Mouse (Mus musculus) myocyte (in vitro differentiated cells): Measurements from ENCODE around the gene Fat3. TPM values are rescaled to one million over a fixed set of nuclear protein-coding genes. Genes with fewer than 3 reads are reported as not detected.

Experiments used
- H3K27me3 ChIP-seq: one replicate; pipeline ENCODE4 v1.6.1; 2011; ENCODE audit not compliant: control insufficient read depth, insufficient read depth, insufficient read length
- H3K36me3 ChIP-seq: one replicate; pipeline ENCODE4 v1.6.1; 2011; ENCODE audit not compliant: control insufficient read depth, insufficient read depth
- H3K4me2 ChIP-seq: one replicate; pipeline ENCODE4 v1.6.1; 2011; ENCODE audit warnings: low read depth, control low read depth
- H3K4me3 ChIP-seq: one replicate; pipeline ENCODE4 v1.5.1; 2011; ENCODE audit warnings: mild to moderate bottlenecking, control low read depth, moderate library complexity
- H3K79me2 ChIP-seq: one replicate; pipeline ENCODE4 v1.6.1; 2011; ENCODE audit not compliant: control insufficient read depth, insufficient read depth
- H3ac ChIP-seq: one replicate; pipeline ENCODE4 v1.6.1; 2011; ENCODE audit not compliant: control insufficient read depth, insufficient read length
- CEBPB ChIP-seq: IDR thresholded peaks from 2 replicates; pipeline ENCODE4 v1.6.1; 2011; ENCODE audit warnings: mild to moderate bottlenecking, moderate library complexity; ENCODE audit not compliant: poor library complexity, insufficient read depth, severe bottlenecking
- E2F4 ChIP-seq: IDR thresholded peaks from one replicate; pipeline ENCODE4 v1.6.1; 2011; ENCODE audit warnings: mild to moderate bottlenecking, control low read depth, moderate library complexity; ENCODE audit not compliant: insufficient read depth
- MAX ChIP-seq: IDR thresholded peaks from one replicate; pipeline ENCODE4 v1.6.1; 2011; ENCODE audit warnings: low read depth, mild to moderate bottlenecking, control low read depth
- MYOD1 ChIP-seq, 3 experiments: IDR thresholded peaks; one replicate each; pipeline ENCODE4 v1.6.1; 2011; ENCODE audit warnings: control low read depth in 2 of 3, low read depth in 2 of 3, mild to moderate bottlenecking in 2 of 3, moderate library complexity in 1 of 3; ENCODE audit not compliant: insufficient read length in 2 of 3, control insufficient read depth in 1 of 3
- MYOG ChIP-seq, 3 experiments: IDR thresholded peaks; one replicate each; pipeline ENCODE4 v1.6.1; 2011; ENCODE audit warnings: control low read depth in 2 of 3, low read depth in 2 of 3, mild to moderate bottlenecking in 2 of 3; ENCODE audit not compliant: insufficient read length in 2 of 3, control insufficient read depth in 1 of 3, insufficient read depth in 1 of 3
- POLR2A ChIP-seq: IDR thresholded peaks from one replicate; pipeline ENCODE4 v1.6.1; 2011; ENCODE audit warnings: low read depth, mild to moderate bottlenecking, control low read depth, moderate library complexity; ENCODE audit not compliant: insufficient read length
- POLR2AphosphoS2 ChIP-seq: IDR thresholded peaks from one replicate; pipeline ENCODE4 v1.6.1; 2011; ENCODE audit warnings: low read depth, control low read depth; ENCODE audit not compliant: insufficient read length
- REST ChIP-seq: IDR thresholded peaks from one replicate; pipeline ENCODE4 v1.6.1; 2011; ENCODE audit warnings: mild to moderate bottlenecking, control low read depth, moderate library complexity; ENCODE audit not compliant: insufficient read depth, insufficient read length
- SRF ChIP-seq: IDR thresholded peaks from one replicate; pipeline ENCODE4 v1.6.1; 2011; ENCODE audit warnings: low read depth; ENCODE audit not compliant: control insufficient read depth, insufficient read length
- TCF12 ChIP-seq: IDR thresholded peaks from one replicate; pipeline ENCODE4 v1.6.1; 2011; ENCODE audit warnings: mild to moderate bottlenecking, control low read depth; ENCODE audit not compliant: poor library complexity, insufficient read depth, severe bottlenecking
- TCF3 ChIP-seq: IDR thresholded peaks from one replicate; pipeline ENCODE4 v1.6.1; 2011; ENCODE audit warnings: low read depth, control low read depth; ENCODE audit not compliant: insufficient read length
- USF1 ChIP-seq: IDR thresholded peaks from one replicate; pipeline ENCODE4 v1.6.1; 2011; ENCODE audit warnings: low read depth, mild to moderate bottlenecking, control low read depth, moderate library complexity
- polyA plus RNA-seq: library from polyadenylated mRNA; unstranded; fragments of >200 nt; fragmentation: generic; extraction: Trizol; gene quantifications from one replicate; pipeline ENCODE4 v1.2.1, GENCODE M21; 2012; ENCODE audit warnings: missing spikeins

The Fat3 gene
- polyA plus RNA-seq, 1 experiment: not detected

GRCm38 (mm10) chr9:16498876-16499275, 2.2 kb downstream of the Fat3 start:
- Histone ChIP-seq H3K4me2 (no peak overlapping the region), H3K4me3 (no peak overlapping the region)
- no peak for TF ChIP-seq TCF3
- TF ChIP-seq E2F4: no peak
- TF ChIP-seq TCF12: no peak
- TF ChIP-seq SRF: no peak
- no peak for TF ChIP-seq REST
- no peak for TF ChIP-seq MYOG (IDR thresholded peaks at IDR 0.05; ENCODE audit: control insufficient read depth in 1 of 3, insufficient read depth in 1 of 3, insufficient read length in 2 of 3, low read depth in 2 of 3)
- no peak for TF ChIP-seq MYOD1 (IDR thresholded peaks at IDR 0.05; ENCODE audit: control insufficient read depth in 1 of 3, insufficient read length in 2 of 3, low read depth in 2 of 3)
- TF ChIP-seq POLR2A: no peak
- no peak for TF ChIP-seq USF1
- no peak for TF ChIP-seq MAX

GRCm38 (mm10) chr9:16497361-16497760, 3.7 kb downstream of the Fat3 start:
- Histone ChIP-seq H3K4me2 (no peak overlapping the region), H3K36me3 (no peaks in the 10 kb centered on the region), H3K27me3 (peaks cover 4% of the 10 kb centered on the region), H3K79me2 (no peaks in the 10 kb centered on the region), H3ac (no peak overlapping the region), H3K4me3 (no peak overlapping the region)
- TF ChIP-seq SRF (no peak), TCF12 (no peak), CEBPB (no peak), MYOG (IDR thresholded peaks at IDR 0.05; ENCODE audit: control insufficient read depth in 1 of 3, insufficient read depth in 1 of 3, insufficient read length in 2 of 3, low read depth in 2 of 3) (no peak), MYOD1 (IDR thresholded peaks at IDR 0.05; ENCODE audit: control insufficient read depth in 1 of 3, insufficient read length in 2 of 3, low read depth in 2 of 3) (no peak), E2F4 (no peak), POLR2A (no peak), MAX (no peak), REST (no peak), USF1 (no peak), TCF3 (no peak), POLR2AphosphoS2 (no peak)

More at GRCm38 (mm10) chr9:16498876-16499275, 2.2 kb downstream of the Fat3 start:
- Histone ChIP-seq H3K27me3 (peaks cover 4% of the 10 kb centered on the region), H3ac (no peak overlapping the region), H3K79me2 (no peaks in the 10 kb centered on the region), H3K36me3 (no peaks in the 10 kb centered on the region)

- H3K79me2 ChIP-seq: no peaks in the 10 kb centered on the region
- H3K4me2 ChIP-seq: no peak overlapping the region
- H3K4me3 ChIP-seq: no peak overlapping the region
- TF ChIP-seq MYOG (IDR thresholded peaks at IDR 0.05; ENCODE audit: control insufficient read depth in 1 of 3, insufficient read depth in 1 of 3, insufficient read length in 2 of 3, low read depth in 2 of 3) (no peak), USF1 (no peak), POLR2A (no peak), CEBPB (no peak), MYOD1 (IDR thresholded peaks at IDR 0.05; ENCODE audit: control insufficient read depth in 1 of 3, insufficient read length in 2 of 3, low read depth in 2 of 3) (no peak), TCF3 (no peak), MAX (no peak)
- no peak overlapping the region for H3ac ChIP-seq
- peaks cover 4% of the 10 kb centered on the region for H3K27me3 ChIP-seq
- no peaks in the 10 kb centered on the region for H3K36me3 ChIP-seq
Measured at GRCm38 (mm10) chr9:16496331-16496730, 4.8 kb downstream of the Fat3 start.

GRCm38 (mm10) chr9:16489661-16490060, 11.4 kb downstream of the Fat3 start:
- Histone ChIP-seq H3K4me3 (no peak overlapping the region), H3K27me3 (no peaks in the 10 kb centered on the region), H3K36me3 (no peaks in the 10 kb centered on the region), H3K4me2 (no peak overlapping the region), H3K79me2 (no peaks in the 10 kb centered on the region), H3ac (no peak overlapping the region)
- TF ChIP-seq CEBPB (no peak), REST (no peak), MYOD1 (IDR thresholded peaks at IDR 0.05; ENCODE audit: control insufficient read depth in 1 of 3, insufficient read length in 2 of 3, low read depth in 2 of 3) (no peak), POLR2A (no peak), MAX (no peak), USF1 (no peak), SRF (no peak)

- no peak overlapping the region for H3K4me2 ChIP-seq
- H3K36me3 ChIP-seq: no peaks in the 10 kb centered on the region
- no peak overlapping the region for H3ac ChIP-seq
- no peak overlapping the region for H3K4me3 ChIP-seq
- H3K27me3 ChIP-seq: no peaks in the 10 kb centered on the region
- TF ChIP-seq POLR2AphosphoS2: no peak
- TF ChIP-seq MYOG (IDR thresholded peaks at IDR 0.05; ENCODE audit: control insufficient read depth in 1 of 3, insufficient read depth in 1 of 3, insufficient read length in 2 of 3, low read depth in 2 of 3): no peak
- TF ChIP-seq SRF: no peak
- TF ChIP-seq CEBPB: no peak
- no peak for TF ChIP-seq TCF12
- no peak for TF ChIP-seq TCF3
- TF ChIP-seq REST: no peak
- TF ChIP-seq USF1: no peak
- TF ChIP-seq MAX: no peak
- no peak for TF ChIP-seq E2F4
- TF ChIP-seq MYOD1 (IDR thresholded peaks at IDR 0.05; ENCODE audit: control insufficient read depth in 1 of 3, insufficient read length in 2 of 3, low read depth in 2 of 3): no peak
- no peak for TF ChIP-seq POLR2A
- H3K79me2 ChIP-seq: no peaks in the 10 kb centered on the region
Measured at GRCm38 (mm10) chr9:16487565-16487964, 13.5 kb downstream of the Fat3 start.
